Mouse (Mus musculus): ENCODE measurements around the gene Map7d1.

- TF ChIP-seq GATA1 (IDR thresholded peaks at IDR 0.05; ENCODE audit: borderline replicate concordance, low read length) = no peak
- no peak for TF ChIP-seq FLI1 (IDR thresholded peaks at IDR 0.05; ENCODE audit: low read length)
These were observed 16.2 kb downstream of the Map7d1 start for GRCm38 (mm10) chr4:126239862-126240475.
